Mouse (Mus musculus): ENCODE measurements around the gene Trmt1l. TPM values are rescaled to one million over a fixed set of nuclear protein-coding genes. Genes with fewer than 3 reads are reported as not detected.

Trmt1l gene
- polyA plus RNA-seq (2021) = 46.7 TPM

DNA sequence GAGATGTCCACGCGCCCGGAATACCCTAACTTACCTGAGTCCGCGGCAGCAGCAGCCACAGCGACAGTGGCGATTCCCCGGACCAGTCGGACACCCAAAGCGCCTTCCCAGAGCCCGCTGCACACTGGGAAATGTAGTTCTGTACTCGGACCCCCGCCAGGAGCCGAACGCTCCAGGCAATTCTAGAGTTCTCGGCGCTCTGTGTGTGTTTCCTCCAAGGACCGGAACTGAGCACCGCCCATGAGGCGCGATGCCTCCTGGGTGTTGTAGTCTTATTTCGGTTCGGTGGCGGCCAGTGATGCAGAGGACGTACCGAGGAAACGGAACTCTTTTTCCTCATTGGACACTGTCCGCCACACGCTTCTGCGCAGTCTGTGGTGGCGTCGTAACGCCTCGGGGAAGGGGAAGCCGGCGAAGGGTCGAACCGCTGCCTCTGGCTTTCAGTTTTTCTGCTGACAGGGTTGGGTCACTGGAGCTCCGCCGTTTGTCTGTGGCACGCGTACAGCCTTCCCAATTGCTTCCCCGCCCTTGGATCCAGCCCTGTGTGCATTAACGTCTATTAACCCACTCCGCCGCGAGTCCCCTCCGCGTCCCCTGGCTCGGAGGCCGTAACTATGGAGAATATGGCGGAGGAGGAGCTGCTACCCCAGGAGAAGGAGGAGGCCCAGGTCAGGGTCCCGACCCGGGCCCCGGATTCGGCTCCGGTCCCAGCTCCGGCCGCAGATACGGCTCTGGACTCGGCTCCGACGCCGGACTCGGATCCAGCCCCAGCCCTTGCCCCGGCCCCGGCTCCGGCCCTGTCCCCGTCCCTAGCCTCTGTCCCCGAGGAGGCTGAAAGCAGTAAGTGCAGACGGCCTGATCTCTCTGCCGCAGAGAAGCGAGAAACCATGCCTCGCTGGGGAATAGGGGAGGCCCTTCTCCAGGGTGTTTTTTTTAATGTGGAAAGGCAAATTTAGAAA is at the start of gene Trmt1l, which contains the start of gene Swt1:
Trmt1l (plus strand) TSS at position 280 of the 959 bp plus-strand sequence.
Swt1 (minus strand) TSS at position 193 of the 959 bp plus-strand sequence.
- no peaks in the 10 kb centered on the region for H3K27me3 ChIP-seq
- ChIA-PET CTCF (interaction anchor here (1.5 kb wide), 1 partner anchor 31 kb away, joined by 3 read pairs; no protein-coding TSS in a partner anchor), POLR2A (interaction anchor here (0.6 to 0.8 kb wide), 2 partner anchors 10 to 40 kb away, joined by 3 to 5 read pairs; no protein-coding TSS in a partner anchor)
- no peak for TF ChIP-seq CTCF (IDR thresholded peaks at IDR 0.05)
- DNase-seq (ENCODE audit: low read depth, low spot score) (peak; percentile 94), ATAC-seq (peak; percentile 97)
- in situ Hi-C loops (cut with MboI; ENCODE audit: low pct_unique_long_range_greater_than_20kb) = no loop called here

DNA sequence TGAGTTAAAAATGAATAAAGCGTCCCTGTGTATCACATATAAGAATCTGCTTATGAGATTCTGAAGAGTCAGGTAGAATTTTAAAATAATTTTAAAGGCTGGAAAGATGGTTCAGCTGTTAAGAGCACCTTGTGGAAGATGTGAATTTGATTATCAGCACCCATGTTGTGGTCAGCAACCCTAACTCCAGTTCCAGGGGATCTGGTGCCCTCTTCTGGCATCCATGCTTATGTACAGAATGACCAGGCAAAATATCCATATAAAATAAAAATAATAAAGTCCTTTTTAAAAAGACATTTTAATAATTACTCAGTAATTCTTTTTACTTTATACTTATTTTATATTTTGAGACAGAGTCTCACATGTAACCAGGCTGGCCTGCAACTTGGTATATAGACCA is 38.3 kb upstream of the Trmt1l start:
- POLR2A ChIA-PET = no interaction called here
- TF ChIP-seq CTCF (IDR thresholded peaks at IDR 0.05) = peak; percentile 67

DNA sequence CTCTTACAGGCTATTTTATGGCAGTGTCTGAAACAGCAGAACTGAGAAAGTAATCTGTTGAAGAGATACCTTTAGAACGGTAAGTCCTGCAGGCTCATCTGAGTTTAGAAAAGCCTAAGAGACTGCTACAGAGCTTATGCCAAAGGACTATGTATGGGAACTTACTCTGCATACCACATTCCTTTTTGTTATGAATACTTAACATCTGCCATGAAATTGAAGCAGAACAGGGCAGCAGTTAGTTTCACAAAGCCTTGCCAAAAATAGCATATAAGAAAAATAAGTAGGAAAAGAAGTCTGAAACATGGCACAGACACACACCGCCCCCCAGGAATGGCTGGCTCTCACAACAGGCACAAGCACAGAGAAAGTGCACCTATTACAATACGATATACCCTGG is 18.5 kb upstream of the Trmt1l start:
- CTCF ChIA-PET = no interaction called here
- POLR2A ChIA-PET = no interaction called here
- H3K27me3 ChIP-seq = no peaks in the 10 kb centered on the region
- no peak for TF ChIP-seq CTCF (IDR thresholded peaks at IDR 0.05)
- in situ Hi-C loops (cut with MboI; ENCODE audit: low pct_unique_long_range_greater_than_20kb) = loop anchor here (25.0 kb wide), 2 partner anchors 623 to 973 kb away; no protein-coding TSS in a partner anchor
- DNase-seq (ENCODE audit: low read depth, low spot score) = no peak
- no peak for ATAC-seq

More for the DNA sequence above, 38.3 kb upstream of the Trmt1l start:
- in situ Hi-C loops (cut with MboI; ENCODE audit: low pct_unique_long_range_greater_than_20kb) = loop anchor here (25.0 kb wide), 1 partner anchor 828 kb away; no protein-coding TSS in a partner anchor
- no peak for DNase-seq (ENCODE audit: low read depth, low spot score)
- CTCF ChIA-PET = interaction anchor here (0.9 to 3.0 kb wide), 6 partner anchors 30 to 355 kb away, joined by 3 to 14 read pairs (median 4); no protein-coding TSS in a partner anchor
- ATAC-seq = no peak
- H3K27me3 ChIP-seq = no peaks in the 10 kb centered on the region

DNA sequence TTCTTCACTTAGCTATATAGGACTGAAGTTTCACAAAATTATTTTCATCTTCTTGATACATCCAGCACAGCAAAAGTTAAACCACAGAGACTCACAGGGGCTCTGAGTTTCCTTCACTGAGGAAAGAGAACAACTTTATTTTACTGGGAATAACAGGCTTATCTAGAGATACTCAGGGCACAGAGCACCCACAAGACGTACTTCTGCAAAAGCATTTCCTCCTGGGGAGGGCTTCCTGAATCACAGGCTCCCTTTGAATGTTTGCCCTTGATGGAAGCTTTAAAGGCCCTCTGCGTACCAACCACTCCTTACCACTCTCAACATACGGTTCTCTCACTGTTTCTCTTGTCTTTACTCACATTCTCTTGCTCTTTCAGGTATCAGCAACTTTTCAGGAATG is 6.2 kb upstream of the Trmt1l start:
- CTCF ChIA-PET = no interaction called here
- ATAC-seq = no peak
- in situ Hi-C loops (cut with MboI; ENCODE audit: low pct_unique_long_range_greater_than_20kb) = loop anchor here (25.0 kb wide), 2 partner anchors 635 to 985 kb away; no protein-coding TSS in a partner anchor
- no peak for TF ChIP-seq CTCF (IDR thresholded peaks at IDR 0.05)
- POLR2A ChIA-PET = no interaction called here
- no peak for DNase-seq (ENCODE audit: low read depth, low spot score)
- no peaks in the 10 kb centered on the region for H3K27me3 ChIP-seq

DNA sequence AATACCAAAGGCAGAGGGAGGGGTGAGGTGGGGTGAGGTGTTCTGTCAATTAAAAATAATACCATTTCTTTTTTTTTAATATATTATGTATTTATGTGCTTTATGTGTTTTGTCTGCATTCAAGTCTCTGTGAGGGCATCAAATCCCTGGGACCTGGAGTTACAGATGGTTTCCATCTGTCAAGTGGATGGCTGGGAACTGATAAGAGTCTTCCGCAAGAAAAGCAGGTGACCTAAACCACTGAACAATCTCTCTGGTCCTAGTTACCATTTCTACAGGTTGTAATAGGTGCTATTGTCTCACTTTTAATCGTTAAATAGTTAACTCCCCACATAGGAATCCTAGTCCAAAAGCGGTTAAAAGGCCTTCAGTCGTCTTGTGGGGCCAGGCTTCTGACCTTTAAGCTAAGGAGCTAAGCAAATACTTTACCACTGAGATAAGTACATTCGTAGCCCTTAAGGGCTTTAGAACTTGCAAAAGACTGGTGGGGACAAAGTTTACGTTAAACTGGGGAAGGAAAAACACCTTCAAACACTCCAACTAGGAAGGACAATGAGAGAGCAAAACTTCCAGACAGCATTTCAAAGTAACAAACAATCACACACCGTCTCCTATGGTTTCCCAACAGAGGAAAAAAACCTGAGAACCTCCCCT is 1.3 kb upstream of the Trmt1l start:
- no peak for TF ChIP-seq CTCF (IDR thresholded peaks at IDR 0.05)
- no peak for ATAC-seq
- H3K27me3 ChIP-seq = no peaks in the 10 kb centered on the region
- CTCF ChIA-PET = interaction anchor here (1.5 kb wide), 1 partner anchor 30 kb away, joined by 3 read pairs; no protein-coding TSS in a partner anchor
- POLR2A ChIA-PET = no interaction called here
- no peak for DNase-seq (ENCODE audit: low read depth, low spot score)
- in situ Hi-C loops (cut with MboI; ENCODE audit: low pct_unique_long_range_greater_than_20kb) = no loop called here

DNA sequence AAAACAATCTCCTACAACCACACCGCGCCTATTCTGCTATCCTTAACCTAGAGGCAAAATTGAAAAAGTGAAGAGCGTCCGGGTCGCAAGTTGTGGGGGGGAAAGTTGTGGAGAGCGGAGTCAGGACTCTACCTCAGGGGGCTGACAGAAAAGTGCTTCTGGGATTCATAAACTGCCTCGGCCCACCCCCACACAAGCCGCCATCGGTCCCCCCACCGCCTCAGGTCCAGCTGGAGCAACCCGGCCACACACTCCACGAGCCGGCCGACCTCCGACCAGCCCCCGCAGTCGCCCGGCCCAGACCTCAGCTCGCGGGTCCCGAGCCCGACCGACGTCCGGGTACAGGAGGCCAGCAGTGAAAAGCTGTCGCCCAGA is 467 bp upstream of the Trmt1l start:
- in situ Hi-C loops (cut with MboI; ENCODE audit: low pct_unique_long_range_greater_than_20kb) = no loop called here
- H3K27me3 ChIP-seq = no peaks in the 10 kb centered on the region
- DNase-seq (ENCODE audit: low read depth, low spot score) (no peak), ATAC-seq (peak; percentile 50)
- no peak for TF ChIP-seq CTCF (IDR thresholded peaks at IDR 0.05)
- POLR2A ChIA-PET = interaction anchor here (0.8 kb wide), 1 partner anchor 11 kb away, joined by 3 read pairs; no protein-coding TSS in a partner anchor
- CTCF ChIA-PET = interaction anchor here (1.5 kb wide), 1 partner anchor 30 kb away, joined by 3 read pairs; no protein-coding TSS in a partner anchor

GRCm38 (mm10) chr1:151429316-151429715 is 974 bp downstream of the Trmt1l start:
- TF ChIP-seq CTCF (IDR thresholded peaks at IDR 0.05) = no peak
- in situ Hi-C loops (cut with MboI; ENCODE audit: low pct_unique_long_range_greater_than_20kb) = no loop called here
- ATAC-seq (no peak), DNase-seq (ENCODE audit: low read depth, low spot score) (no peak)
- no peaks in the 10 kb centered on the region for H3K27me3 ChIP-seq
- ChIA-PET CTCF (no interaction called here), POLR2A (interaction anchor here (0.6 kb wide), 1 partner anchor 40 kb away, joined by 5 read pairs; no protein-coding TSS in a partner anchor)

GRCm38 (mm10) chr1:151435431-151435830 is 7.1 kb downstream of the Trmt1l start:
- DNase-seq (ENCODE audit: low read depth, low spot score) (no peak), ATAC-seq (no peak)
- ChIA-PET CTCF (no interaction called here), POLR2A (interaction anchor here (0.6 kb wide), 1 partner anchor 259 kb away, joined by 3 read pairs; no protein-coding TSS in a partner anchor)
- in situ Hi-C loops (cut with MboI; ENCODE audit: low pct_unique_long_range_greater_than_20kb) = no loop called here
- no peaks in the 10 kb centered on the region for H3K27me3 ChIP-seq
- no peak for TF ChIP-seq CTCF (IDR thresholded peaks at IDR 0.05)

DNA sequence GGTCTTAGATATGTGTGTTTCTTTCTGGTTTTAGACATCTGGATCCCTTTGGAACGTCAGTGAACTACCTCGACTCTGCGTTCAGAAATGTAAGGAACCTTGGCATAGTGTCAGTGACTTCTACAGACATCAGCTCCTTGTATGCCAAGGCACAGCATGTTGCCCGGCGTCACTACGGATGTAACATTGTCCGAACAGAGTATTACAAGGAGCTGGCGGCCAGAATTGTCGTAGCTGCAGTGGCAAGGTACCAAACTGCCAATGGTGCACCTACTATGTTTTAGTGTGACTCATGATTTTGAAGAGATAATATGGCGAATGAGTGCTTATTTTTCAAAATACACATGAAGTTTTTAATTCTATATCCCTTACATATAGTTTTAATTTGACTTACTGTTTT is 21.5 kb downstream of the Trmt1l start:
- H3K27me3 ChIP-seq = no peaks in the 10 kb centered on the region
- no peak for TF ChIP-seq CTCF (IDR thresholded peaks at IDR 0.05)
- CTCF ChIA-PET = interaction anchor here (1.2 kb wide), 1 partner anchor 29 kb away, joined by 3 read pairs; no protein-coding TSS in a partner anchor
- DNase-seq (ENCODE audit: low read depth, low spot score) (no peak), ATAC-seq (no peak)
- in situ Hi-C loops (cut with MboI; ENCODE audit: low pct_unique_long_range_greater_than_20kb) = no loop called here
- POLR2A ChIA-PET = no interaction called here

GRCm38 (mm10) chr1:151450851-151451250 is 22.5 kb downstream of the Trmt1l start:
- ChIA-PET POLR2A (no interaction called here), CTCF (interaction anchor here (1.2 kb wide), 1 partner anchor 28 kb away, joined by 3 read pairs; no protein-coding TSS in a partner anchor)
- no peak for ATAC-seq
- no peak for TF ChIP-seq CTCF (IDR thresholded peaks at IDR 0.05)
- in situ Hi-C loops (cut with MboI; ENCODE audit: low pct_unique_long_range_greater_than_20kb) = no loop called here
- DNase-seq (ENCODE audit: low read depth, low spot score) = no peak
- H3K27me3 ChIP-seq = no peaks in the 10 kb centered on the region
